Mouse (Mus musculus): ENCODE results near the gene Pld4.

DNA sequence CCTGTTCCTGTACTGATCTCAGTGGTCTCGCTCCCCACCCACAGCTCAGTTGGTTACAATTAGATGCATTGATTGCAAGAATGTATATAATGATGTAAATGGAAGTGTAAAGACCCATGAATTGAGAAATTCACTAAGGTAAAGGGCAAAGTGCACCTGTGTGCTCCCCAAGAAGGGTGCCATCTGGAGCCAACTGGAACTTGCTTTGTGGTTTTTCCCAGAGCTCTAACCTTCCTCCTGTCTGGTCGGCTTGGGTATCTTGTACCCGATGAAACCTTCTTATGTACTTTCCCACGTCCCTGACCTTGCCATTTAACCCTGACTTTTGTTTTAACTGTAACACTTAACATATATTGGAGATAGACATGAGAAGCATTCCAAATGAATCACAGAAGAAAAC, 4.6 kb upstream of the Pld4 start:
- TF ChIP-seq CTCF (IDR thresholded peaks at IDR 0.05; ENCODE audit: borderline replicate concordance, insufficient read depth, low read depth, low read length) = no peak
- no peak for TF ChIP-seq POLR2A (IDR thresholded peaks at IDR 0.05; ENCODE audit: borderline replicate concordance, insufficient read depth, low read length)
